Mouse (Mus musculus): ENCODE results near the gene Crot.

GRCm38 (mm10) chr5:8997513-8997895, 380 bp upstream of the Crot start:
- no peak; the same call in 1 of the 2 replicates for TF ChIP-seq CTCF (IDR thresholded peaks at IDR 0.05; ENCODE audit: low read depth, low read length)
- no peak for TF ChIP-seq GATA1 (IDR thresholded peaks at IDR 0.05; ENCODE audit: borderline replicate concordance, low read length)
- no peak for TF ChIP-seq TAL1 (conservative IDR thresholded peaks at IDR 0.05; ENCODE audit: low read depth, low read length)
- no peak for TF ChIP-seq POLR2AphosphoS5 (IDR thresholded peaks at IDR 0.05; ENCODE audit: insufficient replicate concordance, low read depth, low read length)
- TF ChIP-seq GATA2 (IDR thresholded peaks at IDR 0.05; ENCODE audit: borderline replicate concordance, low read depth, low read length) = no peak

All from G1E (cell line).